Mouse (Mus musculus) bone marrow, adult 2 months (tissue): ENCODE results near the gene Scyl2. TPM values are rescaled to one million over a fixed set of nuclear protein-coding genes. Genes with fewer than 3 reads are reported as not detected.
"Not testable (repeated sequence)": the region's sequence is repeated elsewhere in the genome, so short reads cannot be mapped to it uniquely, and the experiment has no call there.

Experiments used
- H3K27ac ChIP-seq: fragments of 200-500 bp; 2 replicates; pipeline ENCODE4 v1.5.1; 2012; ENCODE audit warnings: low read depth, mild to moderate bottlenecking, control low read depth, inconsistent platforms, low read length; ENCODE audit not compliant: control insufficient read depth, poor library complexity, insufficient read depth
- H3K4me1 ChIP-seq: fragments of 200-500 bp; 2 replicates; pipeline ENCODE4 v1.6.1; 2011; ENCODE audit warnings: low read length; ENCODE audit not compliant: control insufficient read depth, insufficient read depth
- H3K4me3 ChIP-seq: fragments of 200-500 bp; replicated peaks from 2 replicates; pipeline ENCODE3; 2011; ENCODE audit warnings: mild to moderate bottlenecking, low read depth, low read length, control low read depth; ENCODE audit not compliant: control insufficient read depth
- CTCF ChIP-seq: fragments of 200-500 bp; IDR thresholded peaks from 2 replicates; pipeline ENCODE4 v1.5.1; 2011; ENCODE audit warnings: low read length, control low read depth; ENCODE audit not compliant: control insufficient read depth, insufficient read depth
- POLR2A ChIP-seq: fragments of 200-500 bp; IDR thresholded peaks from 2 replicates; pipeline ENCODE4 v1.6.1; 2011; ENCODE audit warnings: low read depth, mild to moderate bottlenecking, control low read depth, low read length, borderline replicate concordance; ENCODE audit not compliant: control insufficient read depth
- WGBS: fragments of 180-500 bp; shearing (Covaris S2); methylation state at CpG from one replicate; pipeline ENCODE4 v1.1.7; 2018; 5-methylcytosine and 5-hydroxymethylcytosine counted together
- polyA plus RNA-seq: library from polyadenylated mRNA; stranded (reverse); fragments of >200 nt; gene quantifications from 2 replicates; pipeline ENCODE4 v1.2.4, GENCODE M21; 2011; ENCODE audit warnings: low replicate concordance; ENCODE audit not compliant: missing spikeins, insufficient read depth, insufficient read length

Scyl2 gene
- polyA plus RNA-seq, 1 experiment: 11.8 TPM

DNA sequence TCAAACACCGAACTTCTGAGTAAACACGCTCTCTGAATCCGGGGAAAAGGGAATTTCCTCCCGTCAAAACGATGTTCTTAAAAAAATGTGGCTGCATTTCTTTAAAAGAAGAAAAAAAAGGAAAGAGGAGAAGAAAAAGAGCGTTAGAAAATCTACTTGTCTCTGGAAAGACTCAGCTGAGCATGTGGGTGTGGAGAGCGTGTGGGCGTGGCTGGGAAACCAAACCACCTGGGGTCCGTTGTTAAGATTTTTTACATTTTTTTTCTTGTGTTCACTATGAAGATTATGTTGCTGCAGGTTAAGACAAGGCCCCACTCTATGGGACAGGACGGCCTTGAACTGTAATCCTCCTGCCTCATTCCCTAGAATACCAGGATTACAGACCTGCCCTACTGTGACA lies 28.8 kb upstream of the Scyl2 start:
- no peak overlapping the region for H3K4me3 ChIP-seq
- TF ChIP-seq POLR2A: no peak
- TF ChIP-seq CTCF: no peak
- 84% methylated on average over 10 of the region's 10 CpGs for WGBS
- H3K4me1 ChIP-seq: no peaks in the 10 kb centered on the region
- H3K27ac ChIP-seq: no peak overlapping the region

DNA sequence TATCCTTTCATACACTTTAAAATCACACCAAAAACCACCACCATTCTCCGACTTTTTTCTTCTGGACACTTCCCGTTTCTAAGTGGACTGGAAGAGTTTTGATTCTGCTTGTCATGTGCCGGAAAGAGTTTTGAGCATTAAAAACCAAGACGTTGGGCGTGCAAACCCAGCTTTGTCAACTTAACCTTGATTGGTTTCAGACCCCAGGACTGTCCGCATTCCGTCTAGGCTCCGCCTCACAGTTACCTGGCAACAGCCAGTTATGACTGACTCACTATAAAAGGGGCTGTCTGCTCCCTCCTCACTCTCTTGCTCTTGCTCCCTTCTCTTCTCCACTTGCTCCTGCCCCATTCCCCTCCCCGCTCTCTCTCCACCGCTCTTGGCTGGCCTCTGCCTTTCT lies 22.6 kb upstream of the Scyl2 start:
- 33% methylated on average over 10 of the region's 10 CpGs for WGBS
- no peak for TF ChIP-seq CTCF
- TF ChIP-seq POLR2A: no peak
- Histone ChIP-seq H3K4me1 (no peaks in the 10 kb centered on the region), H3K4me3 (no peak overlapping the region), H3K27ac (no peak overlapping the region)

GRCm38 (mm10) chr10:89707397-89707796 lies 21.3 kb upstream of the Scyl2 start:
- no peaks in the 10 kb centered on the region; the same call in 1 of the 2 replicates for H3K4me1 ChIP-seq
- TF ChIP-seq CTCF: no peak
- WGBS: 81% methylated on average over 3 of the region's 3 CpGs
- H3K4me3 ChIP-seq: no peak overlapping the region
- H3K27ac ChIP-seq: no peak overlapping the region

GRCm38 (mm10) chr10:89703042-89703441 lies 17.0 kb upstream of the Scyl2 start:
- TF ChIP-seq CTCF (no peak), POLR2A (no peak)
- Histone ChIP-seq H3K4me3 (no peak overlapping the region), H3K27ac (no peak overlapping the region), H3K4me1 (no peaks in the 10 kb centered on the region; the same call in 1 of the 2 replicates)
- 18% methylated on average over 5 of the region's 5 CpGs for WGBS

DNA sequence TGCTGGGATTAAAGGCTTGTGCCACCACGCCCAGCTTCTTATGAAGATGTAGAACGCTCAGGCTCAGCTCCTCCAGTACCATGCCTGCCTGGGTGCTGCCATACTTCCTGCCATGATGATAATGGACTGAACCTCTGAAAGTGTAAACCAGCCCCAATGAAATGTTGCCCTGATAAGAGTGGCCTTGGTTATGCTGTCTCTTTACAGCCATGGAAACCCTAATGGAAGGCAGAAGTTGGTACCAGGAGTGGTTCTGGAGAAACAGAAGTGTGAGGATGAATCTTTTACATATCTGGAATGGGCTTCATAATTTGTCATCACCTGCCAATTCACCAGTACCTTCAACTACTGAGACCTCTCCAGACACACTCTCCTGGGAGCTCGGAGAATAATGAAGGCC lies 11.9 kb upstream of the Scyl2 start:
- H3K4me3 ChIP-seq: no peak overlapping the region
- no peaks in the 10 kb centered on the region; the same call in 1 of the 2 replicates for H3K4me1 ChIP-seq
- no peak overlapping the region for H3K27ac ChIP-seq
- TF ChIP-seq CTCF (no peak), POLR2A (no peak)
- 78% methylated on average over 3 of the region's 3 CpGs for WGBS

DNA sequence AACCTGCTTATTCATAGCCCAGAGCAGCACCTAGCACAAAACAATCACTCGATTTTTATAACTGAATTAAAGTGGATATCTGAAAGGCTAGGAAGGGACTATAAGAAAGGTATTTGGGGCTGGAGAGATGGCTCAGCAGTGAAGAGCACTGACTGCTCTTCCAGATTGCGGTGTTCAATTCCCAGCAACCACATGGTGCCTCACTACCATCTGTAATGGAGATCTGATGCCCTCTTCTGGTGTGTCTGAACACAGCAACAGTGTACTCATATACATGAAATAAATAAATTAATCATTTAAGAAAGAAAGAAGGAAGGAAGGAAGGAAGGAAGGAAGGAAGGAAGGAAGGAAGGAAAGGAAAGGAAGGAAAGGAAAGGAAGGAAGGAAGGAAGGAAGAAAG lies 10.2 kb upstream of the Scyl2 start:
- H3K4me1 ChIP-seq, H3K27ac ChIP-seq, H3K4me3 ChIP-seq: not testable (repeated sequence)
- WGBS: 68% methylated on average over 2 of the region's 2 CpGs

DNA sequence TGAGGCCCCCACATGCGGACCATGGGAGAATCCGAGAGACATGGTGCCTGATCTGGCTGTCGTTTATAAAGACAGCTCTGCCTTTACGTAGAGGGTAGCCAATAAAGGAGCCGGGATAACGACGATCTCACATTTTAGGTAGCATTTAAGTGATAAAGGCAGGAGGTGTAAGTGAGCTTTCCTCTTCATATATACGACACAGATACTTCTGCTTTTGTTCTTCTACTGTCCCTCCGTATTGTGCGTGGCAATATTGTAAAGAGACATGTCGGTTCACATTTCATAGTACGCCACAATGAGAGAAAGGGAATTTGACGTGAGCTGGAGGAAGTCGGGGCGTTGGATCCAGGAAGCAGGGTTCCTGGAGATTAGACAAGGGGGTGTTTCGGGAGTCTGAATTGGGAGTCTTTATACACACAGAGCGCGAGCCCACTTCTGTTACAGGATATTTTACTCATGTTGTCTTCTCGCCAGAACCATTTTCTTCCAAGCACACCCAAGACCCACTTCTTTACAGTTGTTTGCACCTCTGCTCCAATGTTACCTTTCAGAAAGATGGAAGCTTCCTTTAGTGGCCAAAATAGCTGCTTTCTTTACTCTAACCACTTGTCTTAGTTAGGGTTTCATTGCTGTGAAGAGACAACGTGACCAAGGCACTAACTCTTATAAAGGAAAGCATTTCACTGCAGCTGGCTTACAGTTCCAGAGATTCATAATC lies 9.3 kb upstream of the Scyl2 start:
- Histone ChIP-seq H3K4me3 (no peak overlapping the region), H3K4me1 (no peaks in the 10 kb centered on the region), H3K27ac (no peak overlapping the region)
- TF ChIP-seq POLR2A (no peak), CTCF (no peak)
- WGBS: 28% methylated on average over 20 of the region's 20 CpGs

DNA sequence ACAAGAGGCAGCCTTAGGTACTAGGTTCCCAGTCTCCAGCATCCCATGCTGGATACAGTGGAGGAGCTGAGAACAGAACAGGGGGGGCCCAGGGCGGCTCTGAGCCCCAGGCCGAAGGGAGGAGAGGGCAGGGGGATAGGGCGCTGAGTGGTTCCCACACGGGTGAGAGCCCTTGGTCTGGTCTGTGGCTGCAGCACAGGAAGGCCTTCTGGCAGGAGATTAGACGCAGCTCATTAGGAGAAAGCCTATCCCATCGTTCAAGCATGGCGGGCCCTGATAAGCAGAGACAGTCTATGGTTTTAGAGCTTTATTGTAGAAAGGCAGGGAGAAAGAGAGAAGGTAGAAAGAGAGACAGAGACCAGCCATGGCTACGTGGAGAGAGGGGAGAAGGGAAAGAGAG lies 3.9 kb upstream of the Scyl2 start:
- no peaks in the 10 kb centered on the region for H3K4me1 ChIP-seq
- H3K27ac ChIP-seq: no peak overlapping the region
- 51% methylated on average over 8 of the region's 8 CpGs for WGBS
- TF ChIP-seq POLR2A: no peak
- no peak for TF ChIP-seq CTCF
- H3K4me3 ChIP-seq: no peak overlapping the region

GRCm38 (mm10) chr10:89687455-89687854 lies 1.4 kb upstream of the Scyl2 start:
- H3K4me3 ChIP-seq: no peak overlapping the region
- 25% methylated on average over 2 of the region's 2 CpGs for WGBS
- H3K27ac ChIP-seq: no peak overlapping the region
- no peak for TF ChIP-seq POLR2A
- TF ChIP-seq CTCF: no peak
- H3K4me1 ChIP-seq: no peaks in the 10 kb centered on the region; the same call in 1 of the 2 replicates
